Mouse (Mus musculus): Measurements from ENCODE around the gene Vsir.

GRCm38 (mm10) chr10:60316166-60316565, 30.5 kb upstream of the Vsir start:
- TF ChIP-seq CTCF (IDR thresholded peaks at IDR 0.05; ENCODE audit: borderline replicate concordance, insufficient read depth, low read depth, low read length) (no peak), POLR2A (IDR thresholded peaks at IDR 0.05; ENCODE audit: borderline replicate concordance, insufficient read depth, low read length) (no peak)
